Mouse (Mus musculus) adrenal gland (tissue): Measurements from ENCODE around the gene Wfdc2.

Source experiments
- intact Hi-C: fragments of 180-260 bp; cut with DNase I; formaldehyde crosslinking; loops from one replicate; pipeline ENCODE4 v1.15.1; 2025

Gene Wfdc2

GRCm38 (mm10) chr2:164615386-164615785 lies 53.2 kb downstream of the Wfdc2 start:
- intact Hi-C loops = no loop called here
